Mouse (Mus musculus) lung, embryonic 16.5 days (tissue): ENCODE data around the gene Hsd17b13. TPM values are rescaled to one million over a fixed set of nuclear protein-coding genes. Genes with fewer than 3 reads are reported as not detected.
"Not testable (repeated sequence)": the region's sequence is repeated elsewhere in the genome, so short reads cannot be mapped to it uniquely, and the experiment has no call there.

Experiments used
- ATAC-seq: fragments of 200-750 bp; cut with Nextera tagmentation; 2 replicates; pipeline ENCODE4 v1.8.0; 2017; ENCODE audit warnings: low read depth, mild to moderate bottlenecking, moderate library complexity
- H3K27ac ChIP-seq: fragments of 300-500 bp; sonication (generic); 2 replicates; pipeline ENCODE4 v1.5.1; 2014; ENCODE audit warnings: mild to moderate bottlenecking, control low read depth, low read length
- H3K27me3 ChIP-seq: fragments of 300-500 bp; sonication (generic); 2 replicates; pipeline ENCODE4 v1.6.1; 2014; ENCODE audit warnings: low read depth, low read length, mixed read lengths; ENCODE audit not compliant: control insufficient read depth, insufficient read depth
- H3K36me3 ChIP-seq: fragments of 300-500 bp; sonication (generic); 2 replicates; pipeline ENCODE4 v1.6.1; 2014; ENCODE audit warnings: low read length; ENCODE audit not compliant: control insufficient read depth, insufficient read depth
- H3K4me1 ChIP-seq: fragments of 300-500 bp; sonication (generic); replicated peaks from 2 replicates; pipeline ENCODE4 v1.6.1; 2014; ENCODE audit warnings: low read length, mixed read lengths; ENCODE audit not compliant: control insufficient read depth, insufficient read depth
- H3K4me2 ChIP-seq: fragments of 300-500 bp; sonication (generic); 2 replicates; pipeline ENCODE4 v1.6.1; 2014; ENCODE audit warnings: low read depth, low read length, control low read depth
- H3K4me3 ChIP-seq: fragments of 300-500 bp; sonication (generic); 2 replicates; pipeline ENCODE4 v1.5.1; 2014; ENCODE audit warnings: mild to moderate bottlenecking, low read length, control low read depth
- H3K9ac ChIP-seq: fragments of 300-500 bp; sonication (generic); 2 replicates; pipeline ENCODE4 v1.6.1; 2014; ENCODE audit warnings: low read length, control low read depth
- H3K9me3 ChIP-seq: fragments of 300-500 bp; sonication (generic); 2 replicates; pipeline ENCODE4 v1.6.1; 2016; ENCODE audit warnings: low read length; ENCODE audit not compliant: control insufficient read depth
- WGBS: fragments of 180-500 bp; shearing (Covaris S2); extraction: QIAGEN DNeasy Blood & Tissue Kit; methylation state at CpG from one replicate; pipeline ENCODE4 v1.1.7; 2014; 5-methylcytosine and 5-hydroxymethylcytosine counted together
- polyA plus RNA-seq: library from polyadenylated mRNA; unstranded; fragments of >200 nt; fragmentation: Nextera tagmentation; extraction: Ambion mirVana; gene quantifications from 2 replicates; pipeline ENCODE4 v1.2.1, GENCODE M21; 2015

The Hsd17b13 gene
- polyA plus RNA-seq, 1 experiment from 2014 or later = 0.19 TPM

GRCm38 (mm10) chr5:103962935-103963429 lies 14.2 kb downstream of the Hsd17b13 start:
- Histone ChIP-seq H3K9me3 (no peaks in the 10 kb centered on the region), H3K36me3 (no peaks in the 10 kb centered on the region), H3K27me3 (no peaks in the 10 kb centered on the region; the same call in 1 of the 2 replicates), H3K4me1 (no peaks in the 10 kb centered on the region), H3K9ac (no peak overlapping the region), H3K27ac (no peak overlapping the region), H3K4me2 (no peak overlapping the region), H3K4me3 (no peak overlapping the region)
- 37% methylated on average over 1 of the region's 1 CpGs for WGBS
- no peak for ATAC-seq

- WGBS = 71% methylated on average over 5 of the region's 5 CpGs
- Histone ChIP-seq H3K36me3 (no peaks in the 10 kb centered on the region), H3K9ac (no peak overlapping the region), H3K4me1 (no peaks in the 10 kb centered on the region), H3K27ac (no peak overlapping the region), H3K9me3 (no peaks in the 10 kb centered on the region), H3K4me2 (no peak overlapping the region), H3K27me3 (no peaks in the 10 kb centered on the region), H3K4me3 (no peak overlapping the region)
- ATAC-seq = no peak
These were observed 22.6 kb downstream of the Hsd17b13 start for GRCm38 (mm10) chr5:103954638-103955037.

- no peak for ATAC-seq
- Histone ChIP-seq H3K4me2 (no peak overlapping the region), H3K9ac (no peak overlapping the region), H3K36me3 (no peaks in the 10 kb centered on the region), H3K9me3 (no peaks in the 10 kb centered on the region), H3K27ac (no peak overlapping the region), H3K27me3 (no peaks in the 10 kb centered on the region), H3K4me1 (no peaks in the 10 kb centered on the region), H3K4me3 (no peak overlapping the region)
- 74% methylated on average over 10 of the region's 10 CpGs for WGBS
These were observed 23.8 kb downstream of the Hsd17b13 start for GRCm38 (mm10) chr5:103953135-103954083.

- not testable (repeated sequence) for H3K4me3 ChIP-seq, H3K4me2 ChIP-seq, H3K4me1 ChIP-seq, H3K9me3 ChIP-seq, H3K27ac ChIP-seq, H3K27me3 ChIP-seq, ATAC-seq, H3K9ac ChIP-seq, H3K36me3 ChIP-seq
- whole genome bisulfite sequencing = 86% methylated on average over 15 of the region's 15 CpGs
These were observed 27.1 kb downstream of the Hsd17b13 start for GRCm38 (mm10) chr5:103950138-103950537.

GRCm38 (mm10) chr5:103943183-103943582 lies 34.0 kb downstream of the Hsd17b13 start:
- H3K27ac ChIP-seq = no peak overlapping the region

GRCm38 (mm10) chr5:103939856-103940255 lies 37.4 kb downstream of the Hsd17b13 start:
- Histone ChIP-seq H3K27ac (no peak overlapping the region), H3K4me1 (no peaks in the 10 kb centered on the region), H3K9ac (no peak overlapping the region), H3K9me3 (no peaks in the 10 kb centered on the region), H3K4me3 (no peak overlapping the region), H3K36me3 (no peaks in the 10 kb centered on the region), H3K4me2 (no peak overlapping the region), H3K27me3 (no peaks in the 10 kb centered on the region; the same call in 1 of the 2 replicates)
- 57% methylated on average over 1 of the region's 1 CpGs for WGBS
- ATAC-seq = no peak

More at GRCm38 (mm10) chr5:103943183-103943582, 34.0 kb downstream of the Hsd17b13 start:
- H3K36me3 ChIP-seq = no peaks in the 10 kb centered on the region
- H3K27me3 ChIP-seq = no peaks in the 10 kb centered on the region; the same call in 1 of the 2 replicates
- 48% methylated on average over 6 of the region's 6 CpGs for WGBS
- no peaks in the 10 kb centered on the region for H3K4me1 ChIP-seq
- no peaks in the 10 kb centered on the region for H3K9me3 ChIP-seq
- no peak overlapping the region for H3K4me3 ChIP-seq
- ATAC-seq = no peak
- no peak overlapping the region for H3K9ac ChIP-seq
- H3K4me2 ChIP-seq = no peak overlapping the region

GRCm38 (mm10) chr5:103939350-103939652 lies 37.9 kb downstream of the Hsd17b13 start:
- no peaks in the 10 kb centered on the region for H3K36me3 ChIP-seq
- H3K27me3 ChIP-seq = no peaks in the 10 kb centered on the region; the same call in 1 of the 2 replicates
- no peak overlapping the region for H3K4me2 ChIP-seq
- no peak overlapping the region for H3K27ac ChIP-seq
- H3K9me3 ChIP-seq = no peaks in the 10 kb centered on the region
- no peak overlapping the region for H3K4me3 ChIP-seq
- H3K4me1 ChIP-seq = no peaks in the 10 kb centered on the region
- 52% methylated on average over 7 of the region's 7 CpGs for WGBS
- H3K9ac ChIP-seq = no peak overlapping the region
- no peak for ATAC-seq

- Histone ChIP-seq H3K27me3 (no peaks in the 10 kb centered on the region; the same call in 1 of the 2 replicates), H3K9ac (no peak overlapping the region), H3K27ac (no peak overlapping the region), H3K4me3 (no peak overlapping the region), H3K4me2 (no peak overlapping the region), H3K4me1 (no peaks in the 10 kb centered on the region), H3K9me3 (no peaks in the 10 kb centered on the region), H3K36me3 (no peaks in the 10 kb centered on the region)
- no peak for ATAC-seq
- 42% methylated on average over 11 of the region's 11 CpGs for WGBS
These were observed 38.5 kb downstream of the Hsd17b13 start for GRCm38 (mm10) chr5:103938547-103939349.
